Mouse (Mus musculus): ENCODE data around the gene Prkcsh. TPM values are rescaled to one million over a fixed set of nuclear protein-coding genes. Genes with fewer than 3 reads are reported as not detected.

Gene Prkcsh
- total RNA-seq, 2 experiments from 2014 or later: 85.9 to 104 TPM

GRCm38 (mm10) chr9:22051161-22051957 is 48.8 kb downstream of the Prkcsh start:
- DNase-seq (ENCODE audit: extremely low spot score in 1 of 2, low spot score in 2 of 2): peak; percentile 49 to 58
- no peak for TF ChIP-seq CTCF (IDR thresholded peaks at IDR 0.05)
- H3K27ac ChIP-seq: peak overlapping the region; percentile 94
- intact Hi-C loops (cut with DNase I): loop anchor here (2.0 kb wide), 1 partner anchor 47 kb away; no protein-coding TSS in a partner anchor
- peak overlapping the region; percentile 97 for H3K4me3 ChIP-seq

- H3K27ac ChIP-seq: peak within 1 kb of the TSS; percentile 94
- intact Hi-C loops (cut with DNase I): loop anchor here (2.0 kb wide), 1 partner anchor 47 kb away; no protein-coding TSS in a partner anchor
- peak; percentile 35 for TF ChIP-seq CTCF (IDR thresholded peaks at IDR 0.05)
- DNase-seq (ENCODE audit: extremely low spot score in 1 of 2, low spot score in 2 of 2): peak; percentile 84 to 88
- peak within 1 kb of the TSS; percentile 97 for H3K4me3 ChIP-seq
Measured at GRCm38 (mm10) chr9:22051958-22052254, 49.3 kb downstream of the Prkcsh start, which contains the start of gene Elavl3. Gene Elavl3 (minus strand): TSS chr9:22052023.

GRCm38 (mm10) chr9:22053657-22054056 is 51.1 kb downstream of the Prkcsh start:
- intact Hi-C loops (cut with DNase I): loop anchor here (2.0 kb wide), 1 partner anchor 75 kb away; no protein-coding TSS in a partner anchor
- TF ChIP-seq CTCF (IDR thresholded peaks at IDR 0.05): no peak
- no peak for DNase-seq (ENCODE audit: extremely low spot score in 1 of 2, low spot score in 2 of 2)
- Histone ChIP-seq H3K4me3 (no peak overlapping the region), H3K27ac (no peak overlapping the region)

- peak overlapping the region; percentile 71 for H3K27ac ChIP-seq
- peak; percentile 68 to 80 for DNase-seq (ENCODE audit: extremely low spot score in 1 of 2, low spot score in 2 of 2)
- TF ChIP-seq CTCF (IDR thresholded peaks at IDR 0.05): peak; percentile 66
- H3K4me3 ChIP-seq: peak overlapping the region; percentile 31
- intact Hi-C loops (cut with DNase I): loop anchor here (2.0 kb wide), 1 partner anchor 76 kb away; no protein-coding TSS in a partner anchor
Measured at GRCm38 (mm10) chr9:22054411-22055076, 51.9 kb downstream of the Prkcsh start.

GRCm38 (mm10) chr9:22055713-22056112 is 53.1 kb downstream of the Prkcsh start:
- no peak for DNase-seq (ENCODE audit: extremely low spot score in 1 of 2, low spot score in 2 of 2)
- H3K27ac ChIP-seq: no peak overlapping the region
- TF ChIP-seq CTCF (IDR thresholded peaks at IDR 0.05): no peak

GRCm38 (mm10) chr9:22056303-22056910 is 53.8 kb downstream of the Prkcsh start:
- no peak for TF ChIP-seq CTCF (IDR thresholded peaks at IDR 0.05)
- intact Hi-C loops (cut with DNase I): no loop called here

More at GRCm38 (mm10) chr9:22055713-22056112, 53.1 kb downstream of the Prkcsh start:
- intact Hi-C loops (cut with DNase I): loop anchor here (2.0 kb wide), 1 partner anchor 77 kb away; no protein-coding TSS in a partner anchor
- no peak overlapping the region for H3K4me3 ChIP-seq

GRCm38 (mm10) chr9:22057031-22057517 is 54.5 kb downstream of the Prkcsh start:
- no peak for TF ChIP-seq CTCF (IDR thresholded peaks at IDR 0.05)
- DNase-seq (ENCODE audit: extremely low spot score in 1 of 2, low spot score in 2 of 2): no peak
- H3K4me3 ChIP-seq: no peak overlapping the region
- intact Hi-C loops (cut with DNase I): no loop called here
- H3K27ac ChIP-seq: no peak overlapping the region

More at GRCm38 (mm10) chr9:22056303-22056910, 53.8 kb downstream of the Prkcsh start:
- Histone ChIP-seq H3K4me3 (no peak overlapping the region), H3K27ac (no peak overlapping the region)
- no peak for DNase-seq (ENCODE audit: extremely low spot score in 1 of 2, low spot score in 2 of 2)

GRCm38 (mm10) chr9:22058011-22058424 is 55.4 kb downstream of the Prkcsh start:
- H3K27ac ChIP-seq: no peak overlapping the region

GRCm38 (mm10) chr9:22061339-22061738 is 58.7 kb downstream of the Prkcsh start:
- Histone ChIP-seq H3K4me3 (no peak overlapping the region), H3K27ac (0 out of 2 replicates have a peak overlapping the region, but pooled peaks have one; percentile 36)
- intact Hi-C loops (cut with DNase I): no loop called here
- TF ChIP-seq CTCF (IDR thresholded peaks at IDR 0.05): no peak
- DNase-seq (ENCODE audit: extremely low spot score in 1 of 2, low spot score in 2 of 2): peak in 1 of 2 experiments; percentile 70

More at GRCm38 (mm10) chr9:22058011-22058424, 55.4 kb downstream of the Prkcsh start:
- DNase-seq (ENCODE audit: extremely low spot score in 1 of 2, low spot score in 2 of 2): peak in 1 of 2 experiments; percentile 45
- intact Hi-C loops (cut with DNase I): no loop called here
- H3K4me3 ChIP-seq: no peak overlapping the region
- TF ChIP-seq CTCF (IDR thresholded peaks at IDR 0.05): no peak

Other genes starting within 250 kb of the Prkcsh start
- 1 to 10 TPM; 1.7 to 2.4 TPM for gene Spc24, start 242.5 kb upstream of the Prkcsh start, total RNA-seq (2021)
- gene Kank2, start 204.1 kb upstream of the Prkcsh start, total RNA-seq (2021): 1 to 10 TPM; 8.5 to 8.8 TPM
- gene Angptl8, start 167.3 kb upstream of the Prkcsh start, total RNA-seq (2021): not detected
- 10 to 100 TPM; 15.8 to 18.1 TPM for gene Dock6, start 150.2 kb upstream of the Prkcsh start, total RNA-seq (2021)
- gene Rab3d, start 84.6 kb upstream of the Prkcsh start, total RNA-seq (2021): 10 to 100 TPM; 10.9 to 15.7 TPM
- 10 to 100 TPM; 18.2 to 18.9 TPM for gene Ccdc159, start 75.3 kb upstream of the Prkcsh start, total RNA-seq (2021)
- 10 to 100 TPM; 31.4 to 35.5 TPM for gene Tmem205, start 75.2 kb upstream of the Prkcsh start, total RNA-seq (2021)
- gene Plppr2, start 65.8 kb upstream of the Prkcsh start, total RNA-seq (2021): 100 to 1,000 TPM; 181 to 183 TPM
- gene Swsap1, start 47.1 kb upstream of the Prkcsh start, total RNA-seq (2021): 10 to 100 TPM; 12.7 to 14.0 TPM
- gene Epor, start 39.3 kb upstream of the Prkcsh start, total RNA-seq (2021): 10 to 100 TPM; 10.2 to 12.1 TPM
- gene Rgl3, start 13.4 kb upstream of the Prkcsh start, total RNA-seq (2021): 1 to 10 TPM; 2.1 to 3.1 TPM
- gene Ccdc151, start 172 bp upstream of the Prkcsh start, total RNA-seq (2021): 10 to 100 TPM in 1 of 2 experiments, 1 to 10 TPM in 1; 9.3 to 10.7 TPM
- 100 to 1,000 TPM; 148 to 153 TPM for gene Elavl3, start 49.2 kb downstream of the Prkcsh start, total RNA-seq (2021)
- 1 to 10 TPM; 2.1 to 2.3 TPM for gene Gm49318, start 68.5 kb downstream of the Prkcsh start, total RNA-seq (2021)
- gene Zfp653, start 68.6 kb downstream of the Prkcsh start, total RNA-seq (2021): 10 to 100 TPM; 20.0 to 24.8 TPM
- 10 to 100 TPM; 43.0 to 46.8 TPM for gene Ecsit, start 82.6 kb downstream of the Prkcsh start, total RNA-seq (2021)
- 1 to 10 TPM in 1 of 2 experiments, under 1 TPM in 1; 0.41 to 1.3 TPM for gene Cnn1, start 96.4 kb downstream of the Prkcsh start, total RNA-seq (2021)
- gene Elof1, start 114.4 kb downstream of the Prkcsh start, total RNA-seq (2021): 10 to 100 TPM; 63.4 to 65.3 TPM
- under 1 TPM in 1 of 2 experiments, not detected in 1; 0.51 TPM for gene Acp5, start 132.9 kb downstream of the Prkcsh start, total RNA-seq (2021)
- 10 to 100 TPM; 40.1 to 43.4 TPM for gene Pigyl, start 154.0 kb downstream of the Prkcsh start, total RNA-seq (2021)
- gene Zfp872, start 185.3 kb downstream of the Prkcsh start, total RNA-seq (2021): not detected
- 10 to 100 TPM; 21.4 to 21.8 TPM for gene Zfp809, start 222.9 kb downstream of the Prkcsh start, total RNA-seq (2021)